ENCODE assay signal across 7 mouse cellular contexts in genomic region chr1:63668852-63669160, GRCm38 (mm10). TPM values are rescaled to one million over a fixed set of nuclear protein-coding genes. Genes with fewer than 3 reads are reported as not detected.
DNase-seq lines count a peak whose midpoint lies in the region; ATAC-seq and TF ChIP-seq lines count a peak whose summit lies in the region.

No protein-coding gene starts in this region.

- CTCF ChIA-PET in Patski (lab: Charles Lee) = interaction anchor here (0.6 to 1.9 kb wide), 7 partner anchors 9 to 781 kb away, joined by 3 to 9 read pairs (median 4); no protein-coding TSS in a partner anchor

- peak; percentile 60 for TF ChIP-seq CTCF in Patski (IDR thresholded peaks at IDR 0.05)

- H3K36me3 ChIP-seq in neural tube, embryonic 15.5 days = no peaks in the 10 kb centered on the region

- H3K9me3 ChIP-seq in neural tube, embryonic 15.5 days (replicated peaks) = no peaks in the 10 kb centered on the region

- 0% methylated on average over 3 of the region's 3 CpGs for WGBS in neural tube, embryonic 15.5 days

- peaks cover 14% of the 10 kb centered on the region for H3K27me3 ChIP-seq in Patski
- 0 out of 2 replicates have a peak, but pooled peaks cover 5% of the 10 kb centered on the region for H3K27me3 ChIP-seq in neural tube, embryonic 15.5 days (replicated peaks)

- peak; percentile 79 for ATAC-seq in Patski
- peak; percentile 54 for ATAC-seq in inflammation-experienced regulatory T-cells, adult 6 months
- peak; percentile 82 for ATAC-seq in neural tube, embryonic 15.5 days (ENCODE audit: low FRiP score)

- POLR2A ChIA-PET in Patski (lab: Charles Lee) = no interaction called here

- peak; percentile 16 to 60 for DNase-seq in left cerebral cortex, postnatal 25 days (ENCODE audit: low spot score in 2 of 2)
- DNase-seq in left cerebral cortex, adult 18-20 months (ENCODE audit: low spot score in 2 of 2) = no peak
- DNase-seq in Patski (ENCODE audit: low read depth, low spot score) = peak; percentile 6
- DNase-seq in embryo, embryonic 11.5 days (ENCODE audit: low read depth, low spot score) = peak; percentile 30
- DNase-seq in spleen, postnatal 14 days (ENCODE audit: low spot score in 2 of 2) = no peak

- peak overlapping the region; percentile 51 for H3K4me2 ChIP-seq in neural tube, embryonic 15.5 days

- in situ Hi-C loops in Patski (cut with MboI; ENCODE audit: low pct_unique_long_range_greater_than_20kb) = loop anchor here (5.0 to 25.0 kb wide), 4 partner anchors 93 to 1343 kb away; no protein-coding TSS in a partner anchor

- peak overlapping the region; percentile 14 for H3K4me3 ChIP-seq in neural tube, embryonic 15.5 days (replicated peaks)

- intact Hi-C loops in left cerebral cortex, postnatal 25 days (cut with DNase I) = loop anchor here (1.0 to 10.0 kb wide), 7 partner anchors 63 to 1038 kb away; partner anchors contain the start of genes 4933402D24Rik, Fastkd2, Klf7 and Mdh1b

- H3K9ac ChIP-seq in neural tube, embryonic 15.5 days (replicated peaks) = peak overlapping the region; percentile 34; the same call in 1 of the 2 replicates

- 0 out of 2 replicates have a peak overlapping the region, but pooled peaks have one; percentile 41 for H3K27ac ChIP-seq in neural tube, embryonic 15.5 days (replicated peaks)

- peaks cover 19% of the 10 kb centered on the region for H3K4me1 ChIP-seq in neural tube, embryonic 15.5 days

RNA-seq across cellular contexts. Expression of gene Dytn, which starts 17.9 kb away (rescaled TPM):
- total RNA-seq in left cerebral cortex, postnatal 25 days (2021) = under 1 TPM in 1 of 2 experiments, not detected in 1; 0.07 TPM
- not detected for total RNA-seq in left cerebral cortex, adult 18-20 months (2021)
- not detected for polyA plus RNA-seq in Patski (2021)
- not detected for polyA plus RNA-seq in inflammation-experienced regulatory T-cells, adult 6 months (2017; shearing (Covaris generic))
- 0.22 and 0.37 TPM in 2 replicates for polyA plus RNA-seq in neural tube, embryonic 15.5 days (2015; fragmentation: Nextera tagmentation; extraction: Ambion mirVana)

RNA-seq across cellular contexts. Expression of gene Gm39653, which starts 53.0 kb away (rescaled TPM):
- under 1 TPM; 0.66 to 0.71 TPM for total RNA-seq in left cerebral cortex, postnatal 25 days (2021)
- total RNA-seq in left cerebral cortex, adult 18-20 months (2021) = under 1 TPM in 1 of 2 experiments, not detected in 1; 0.67 TPM
- polyA plus RNA-seq in Patski (2021) = not detected
- not detected for polyA plus RNA-seq in inflammation-experienced regulatory T-cells, adult 6 months (2017; shearing (Covaris generic))
- 0.14 and 0.17 TPM in 2 replicates for polyA plus RNA-seq in neural tube, embryonic 15.5 days (2015; fragmentation: Nextera tagmentation; extraction: Ambion mirVana)

Comparison
In these comparisons a context has a peak if more than half of its experiments do, and no peak if none do; other contexts are left out.
1. DNase-seq: peak in left cerebral cortex, postnatal 25 days (2 of 2), Patski (single experiment) and embryo, embryonic 11.5 days (single experiment); none in left cerebral cortex, adult 18-20 months (0 of 2) and spleen, postnatal 14 days (0 of 2).
2. Peak in every context shown above with its lines, with median percentiles within 50 percentile points of each other: ATAC-seq.